Mouse (Mus musculus) embryonic facial prominence, embryonic 11.5 days (tissue): ENCODE data around the gene Tefm. TPM values are rescaled to one million over a fixed set of nuclear protein-coding genes. Genes with fewer than 3 reads are reported as not detected.

Experiments used
- ATAC-seq: fragments of 200-750 bp; cut with Nextera tagmentation; replicated peaks from 2 replicates; pipeline ENCODE4 v1.8.0; 2017; ENCODE audit warnings: low read depth; ENCODE audit not compliant: insufficient number of reproducible peaks, low FRiP score, low TSS enrichment
- DNase-seq: peaks from one replicate; pipeline ENCODE4 v3.0.0-alpha.2; 2015; ENCODE audit warnings: low spot score
- H3K27ac ChIP-seq: fragments of 300-500 bp; sonication (generic); replicated peaks from 2 replicates; pipeline ENCODE4 v1.5.1; 2014; ENCODE audit warnings: mild to moderate bottlenecking, low read depth, low read length, control low read depth
- H3K27me3 ChIP-seq: fragments of 300-500 bp; sonication (generic); 2 replicates; pipeline ENCODE4 v1.6.1; 2014; ENCODE audit warnings: mild to moderate bottlenecking, low read length, moderate library complexity, mixed read lengths; ENCODE audit not compliant: control insufficient read depth, insufficient read depth
- H3K36me3 ChIP-seq: fragments of 300-500 bp; sonication (generic); replicated peaks from 2 replicates; pipeline ENCODE4 v1.6.1; 2014; ENCODE audit warnings: low read depth, mild to moderate bottlenecking, low read length, moderate library complexity, mixed read lengths; ENCODE audit not compliant: control insufficient read depth, insufficient read depth
- H3K4me1 ChIP-seq: fragments of 300-500 bp; sonication (generic); 2 replicates; pipeline ENCODE4 v1.6.1; 2014; ENCODE audit warnings: low read length, mixed read lengths; ENCODE audit not compliant: control insufficient read depth, insufficient read depth
- H3K4me2 ChIP-seq: fragments of 300-500 bp; sonication (generic); 2 replicates; pipeline ENCODE4 v1.6.1; 2014; ENCODE audit warnings: low read depth, mild to moderate bottlenecking, control low read depth, low read length, moderate library complexity
- H3K4me3 ChIP-seq: fragments of 300-500 bp; sonication (generic); 2 replicates; pipeline ENCODE4 v1.5.1; 2014; ENCODE audit warnings: low read depth, low read length, control low read depth
- H3K9ac ChIP-seq: fragments of 300-500 bp; sonication (generic); replicated peaks from 2 replicates; pipeline ENCODE4 v1.6.1; 2014; ENCODE audit warnings: mild to moderate bottlenecking, control low read depth, low read length
- H3K9me3 ChIP-seq: fragments of 300-500 bp; sonication (generic); replicated peaks from 2 replicates; pipeline ENCODE4 v1.6.1; 2016; ENCODE audit warnings: mild to moderate bottlenecking, low read length, inconsistent platforms, mixed read lengths; ENCODE audit not compliant: control insufficient read depth
- WGBS: fragments of 180-500 bp; shearing (Covaris S2); extraction: QIAGEN DNeasy Blood & Tissue Kit; methylation state at CpG from one replicate; pipeline ENCODE4 v1.1.7; 2014; 5-methylcytosine and 5-hydroxymethylcytosine counted together
- polyA plus RNA-seq: library from polyadenylated mRNA; unstranded; fragments of >200 nt; fragmentation: Nextera tagmentation; extraction: Ambion mirVana; gene quantifications from 2 replicates; pipeline ENCODE4 v1.2.1, GENCODE M21; 2014

Gene Tefm
- polyA plus RNA-seq, 1 experiment from 2014 or later: 28.4 TPM

GRCm38 (mm10) chr11:80104407-80104806 is 37.6 kb downstream of the Tefm start:
- Histone ChIP-seq H3K4me3 (no peak overlapping the region), H3K27ac (no peak overlapping the region), H3K36me3 (peaks cover 2% of the 10 kb centered on the region), H3K9ac (no peak overlapping the region), H3K4me2 (no peak overlapping the region), H3K27me3 (no peaks in the 10 kb centered on the region), H3K4me1 (no peaks in the 10 kb centered on the region), H3K9me3 (no peaks in the 10 kb centered on the region)
- WGBS: 90% methylated on average over 1 of the region's 1 CpGs
- DNase-seq: no peak
- no peak for ATAC-seq

GRCm38 (mm10) chr11:80101298-80101697 is 40.7 kb downstream of the Tefm start:
- WGBS: 90% methylated on average over 6 of the region's 6 CpGs
- H3K9ac ChIP-seq: no peak overlapping the region
- H3K4me2 ChIP-seq: no peak overlapping the region
- H3K36me3 ChIP-seq: peaks cover 2% of the 10 kb centered on the region
- no peaks in the 10 kb centered on the region for H3K9me3 ChIP-seq
- DNase-seq (no peak), ATAC-seq (no peak)
- no peaks in the 10 kb centered on the region for H3K4me1 ChIP-seq
- no peak overlapping the region for H3K4me3 ChIP-seq
- no peak overlapping the region for H3K27ac ChIP-seq
- no peaks in the 10 kb centered on the region for H3K27me3 ChIP-seq

GRCm38 (mm10) chr11:80098444-80099056 is 43.4 kb downstream of the Tefm start:
- Histone ChIP-seq H3K36me3 (peaks cover 2% of the 10 kb centered on the region), H3K9me3 (no peaks in the 10 kb centered on the region), H3K9ac (no peak overlapping the region), H3K27ac (no peak overlapping the region), H3K27me3 (no peaks in the 10 kb centered on the region), H3K4me2 (no peak overlapping the region), H3K4me1 (no peaks in the 10 kb centered on the region), H3K4me3 (no peak overlapping the region)
- WGBS: 95% methylated on average over 3 of the region's 3 CpGs
- DNase-seq (no peak), ATAC-seq (no peak)

GRCm38 (mm10) chr11:80090555-80091164 is 51.3 kb downstream of the Tefm start:
- 64% methylated on average over 3 of the region's 3 CpGs for WGBS
- H3K9me3 ChIP-seq: no peaks in the 10 kb centered on the region
- H3K4me1 ChIP-seq: no peaks in the 10 kb centered on the region
- no peak overlapping the region for H3K27ac ChIP-seq
- DNase-seq: no peak
- peak overlapping the region; percentile 99 for H3K4me3 ChIP-seq
- no peaks in the 10 kb centered on the region for H3K27me3 ChIP-seq
- no peaks in the 10 kb centered on the region for H3K36me3 ChIP-seq
- H3K4me2 ChIP-seq: peak overlapping the region; percentile 57; the same call in 1 of the 2 replicates
- no peak overlapping the region for H3K9ac ChIP-seq
- ATAC-seq: no peak

GRCm38 (mm10) chr11:80089817-80090214 is 52.2 kb downstream of the Tefm start:
- H3K4me2 ChIP-seq: peak overlapping the region; percentile 57
- WGBS: under 1% methylated on average over 14 of the region's 14 CpGs
- H3K4me3 ChIP-seq: peak overlapping the region; percentile 99
- no peak for ATAC-seq
- peak; percentile 15 for DNase-seq
- H3K27me3 ChIP-seq: no peaks in the 10 kb centered on the region
- H3K9ac ChIP-seq: peak overlapping the region; percentile 97
- no peaks in the 10 kb centered on the region for H3K9me3 ChIP-seq
- H3K4me1 ChIP-seq: no peaks in the 10 kb centered on the region
- peak overlapping the region; percentile 41; the same call in 1 of the 2 replicates for H3K27ac ChIP-seq
- H3K36me3 ChIP-seq: no peaks in the 10 kb centered on the region

GRCm38 (mm10) chr11:80088917-80089816 is 52.8 kb downstream of the Tefm start, which contains the start of gene Atad5:
TSS of gene Atad5 (plus strand) at chr11:80089400.
- Histone ChIP-seq H3K9me3 (no peaks in the 10 kb centered on the region), H3K4me2 (peak within 1 kb of the TSS; percentile 57), H3K4me3 (peak within 1 kb of the TSS; percentile 99), H3K27me3 (no peaks in the 10 kb centered on the region), H3K4me1 (no peaks in the 10 kb centered on the region), H3K36me3 (no peaks in the 10 kb centered on the region), H3K27ac (peak within 1 kb of the TSS; percentile 41; the same call in 1 of the 2 replicates), H3K9ac (peak within 1 kb of the TSS; percentile 97)
- peak; percentile 42; the same call in 1 of the 2 replicates for ATAC-seq
- peak; percentile 94 for DNase-seq
- 5% methylated on average over 57 of the region's 57 CpGs for WGBS

- DNase-seq: peak; percentile 90
- Histone ChIP-seq H3K27ac (no peak overlapping the region), H3K36me3 (no peaks in the 10 kb centered on the region), H3K4me2 (no peak overlapping the region), H3K4me3 (no peak overlapping the region), H3K4me1 (no peaks in the 10 kb centered on the region), H3K9me3 (no peaks in the 10 kb centered on the region), H3K27me3 (no peaks in the 10 kb centered on the region), H3K9ac (no peak overlapping the region)
- WGBS: 8% methylated on average over 5 of the region's 5 CpGs
- no peak; the same call in 1 of the 2 replicates for ATAC-seq
Observed at GRCm38 (mm10) chr11:80086844-80087243, 55.1 kb downstream of the Tefm start.
